8 mouse cellular contexts compared by ENCODE assay signal in genomic region chrX:7898880-7899874, GRCm38 (mm10). TPM values are rescaled to one million over a fixed set of nuclear protein-coding genes. Genes with fewer than 3 reads are reported as not detected.
DNase-seq lines count a peak whose midpoint lies in the region; ATAC-seq and TF ChIP-seq lines count a peak whose summit lies in the region.

Gene Pqbp1, minus strand, starts transcription at chrX:7899269.
Gene Timm17b, plus strand, starts transcription at chrX:7899357.

- H3K9ac ChIP-seq in ES-Bruce4 (ENCODE audit: low read depth, poor library complexity, severe bottlenecking) = peak within 1 kb of the TSS; percentile 72
- peak within 1 kb of the TSS; percentile 72 for H3K9ac ChIP-seq in forebrain, embryonic 13.5 days
- H3K9ac ChIP-seq in liver, postnatal 0 days (replicated peaks) = peak within 1 kb of the TSS; percentile 66
- H3K9ac ChIP-seq in neural tube, embryonic 14.5 days (replicated peaks; ENCODE audit: low read depth, low read length) = peak within 1 kb of the TSS; percentile 62

- no peak for TF ChIP-seq POLR2A in ES-Bruce4 (IDR thresholded peaks at IDR 0.05; ENCODE audit: insufficient read depth, low read length)

- intact Hi-C loops in heart, postnatal 10 days (cut with DNase I) = no loop called here

- DNase-seq in heart, postnatal 10 days = peak; percentile 87 to 91
- peak; percentile 67 for DNase-seq in large intestine, adult 2 months (ENCODE audit: low read depth, low spot score)
- peak; percentile 88 for DNase-seq in liver, postnatal 0 days
- DNase-seq in testis, postnatal 10 days (ENCODE audit: low spot score) = peak; percentile 84

- no peaks in the 10 kb centered on the region for H3K4me1 ChIP-seq in ES-Bruce4 (ENCODE audit: control insufficient read depth, insufficient read depth, low read length)
- H3K4me1 ChIP-seq in forebrain, embryonic 13.5 days = peaks cover 7% of the 10 kb centered on the region
- peaks cover 3% of the 10 kb centered on the region for H3K4me1 ChIP-seq in liver, postnatal 0 days (ENCODE audit: insufficient read depth)
- H3K4me1 ChIP-seq in neural tube, embryonic 14.5 days (ENCODE audit: control insufficient read depth, insufficient read depth, low read length) = peaks cover 6% of the 10 kb centered on the region; the same call in 1 of the 2 replicates

- H3K27me3 ChIP-seq in ES-Bruce4 (ENCODE audit: control insufficient read depth, insufficient read depth, low read length, poor library complexity, severe bottlenecking) = no peaks in the 10 kb centered on the region
- H3K27me3 ChIP-seq in forebrain, embryonic 13.5 days = no peaks in the 10 kb centered on the region
- no peaks in the 10 kb centered on the region for H3K27me3 ChIP-seq in liver, postnatal 0 days (ENCODE audit: insufficient read depth, low read length)
- no peaks in the 10 kb centered on the region for H3K27me3 ChIP-seq in neural tube, embryonic 14.5 days (ENCODE audit: control insufficient read depth, insufficient read depth, low read length)

- no peak for TF ChIP-seq EP300 in ES-Bruce4 (IDR thresholded peaks at IDR 0.05; ENCODE audit: insufficient read depth, low read depth, low read length)
- peak; percentile 55; the same call in 1 of the 2 replicates for TF ChIP-seq EP300 in liver, postnatal 0 days (IDR thresholded peaks at IDR 0.05; ENCODE audit: low read depth)

- ATAC-seq in cerebellum, adult (ENCODE audit: insufficient number of reproducible peaks, low FRiP score, low TSS enrichment) = peak; percentile 99
- ATAC-seq in forebrain, embryonic 13.5 days = peak; percentile 99
- ATAC-seq in liver, postnatal 0 days = peak; percentile 97
- peak; percentile 98 for ATAC-seq in neural tube, embryonic 14.5 days (ENCODE audit: low read depth)

- H3K9me3 ChIP-seq in ES-Bruce4 (replicated peaks; ENCODE audit: control insufficient read depth, insufficient read depth, low read length, poor library complexity, severe bottlenecking) = no peaks in the 10 kb centered on the region
- H3K9me3 ChIP-seq in forebrain, embryonic 13.5 days (replicated peaks) = no peaks in the 10 kb centered on the region
- no peaks in the 10 kb centered on the region for H3K9me3 ChIP-seq in liver, postnatal 0 days (ENCODE audit: low read length)
- H3K9me3 ChIP-seq in neural tube, embryonic 14.5 days (ENCODE audit: control insufficient read depth, low read length) = no peaks in the 10 kb centered on the region

- no peak for TF ChIP-seq CTCF in ES-Bruce4 (IDR thresholded peaks at IDR 0.05; ENCODE audit: low read depth, low read length)
- TF ChIP-seq CTCF in liver, postnatal 0 days (IDR thresholded peaks at IDR 0.05; ENCODE audit: low read depth) = no peak

- 16% methylated on average over 57 of the region's 62 CpGs for WGBS in forebrain, embryonic 13.5 days
- 15% methylated on average over 62 of the region's 62 CpGs for WGBS in large intestine, adult 2 months
- 13% methylated on average over 62 of the region's 62 CpGs for WGBS in liver, postnatal 0 days (ENCODE audit: insufficient replicate concordance)
- 11% methylated on average over 55 of the region's 62 CpGs for WGBS in neural tube, embryonic 14.5 days

- H3K4me3 ChIP-seq in ES-Bruce4 (ENCODE audit: low read depth, low read length) = peak within 1 kb of the TSS; percentile 95
- peak within 1 kb of the TSS; percentile 54 for H3K4me3 ChIP-seq in forebrain, embryonic 13.5 days
- H3K4me3 ChIP-seq in liver, postnatal 0 days (ENCODE audit: low read depth, low read length) = peak within 1 kb of the TSS; percentile 69
- H3K4me3 ChIP-seq in neural tube, embryonic 14.5 days (ENCODE audit: low read depth, low read length) = peak within 1 kb of the TSS; percentile 46

- peak within 1 kb of the TSS; percentile 81; the same call in 1 of the 2 replicates for H3K27ac ChIP-seq in ES-Bruce4 (ENCODE audit: insufficient read depth, low read length)
- H3K27ac ChIP-seq in forebrain, embryonic 13.5 days = peak within 1 kb of the TSS; percentile 78
- H3K27ac ChIP-seq in liver, postnatal 0 days (ENCODE audit: low read depth) = peak within 1 kb of the TSS; percentile 87
- H3K27ac ChIP-seq in neural tube, embryonic 14.5 days (ENCODE audit: low read depth, low read length) = peak within 1 kb of the TSS; percentile 88

- peak within 1 kb of the TSS; percentile 61 for H3K4me2 ChIP-seq in forebrain, embryonic 13.5 days
- H3K4me2 ChIP-seq in liver, postnatal 0 days (ENCODE audit: low read depth, low read length) = peak within 1 kb of the TSS; percentile 74
- peak within 1 kb of the TSS; percentile 53 for H3K4me2 ChIP-seq in neural tube, embryonic 14.5 days (ENCODE audit: low read depth, low read length)

- H3K36me3 ChIP-seq in ES-Bruce4 (ENCODE audit: control insufficient read depth, insufficient read depth, low read length, poor library complexity, severe bottlenecking) = peaks cover 3% of the 10 kb centered on the region; the same call in 1 of the 2 replicates
- H3K36me3 ChIP-seq in forebrain, embryonic 13.5 days (ENCODE audit: poor library complexity, severe bottlenecking) = peaks cover 20% of the 10 kb centered on the region
- no peaks in the 10 kb centered on the region; the same call in 1 of the 2 replicates for H3K36me3 ChIP-seq in liver, postnatal 0 days (replicated peaks; ENCODE audit: insufficient read depth, low read length)
- H3K36me3 ChIP-seq in neural tube, embryonic 14.5 days (ENCODE audit: control insufficient read depth, insufficient read depth, low read length) = 0 out of 2 replicates have a peak, but pooled peaks cover 3% of the 10 kb centered on the region

RNA-seq across cellular contexts. Expression of gene Pqbp1, which starts in this region (rescaled TPM):
- 83.3 and 87.9 TPM in 2 replicates for polyA plus RNA-seq in ES-Bruce4 (2011; ENCODE audit: insufficient read depth, insufficient read length, low read depth, missing spikeins)
- 202 and 206 TPM in 2 replicates for polyA plus RNA-seq in forebrain, embryonic 13.5 days (2015; fragmentation: Nextera tagmentation; extraction: Ambion mirVana)
- total RNA-seq in heart, postnatal 10 days (2021) = 10 to 100 TPM; 33.3 to 33.7 TPM
- polyA plus RNA-seq in large intestine, adult 2 months (2012; rRNA removed) = 38.8 and 48.6 TPM in 2 replicates
- polyA plus RNA-seq in liver, postnatal 0 days (2015; fragmentation: Nextera tagmentation; extraction: Ambion mirVana) = 39.2 and 41.9 TPM in 2 replicates
- polyA plus RNA-seq in neural tube, embryonic 14.5 days (2014; fragmentation: Nextera tagmentation; extraction: Ambion mirVana) = 184 and 191 TPM in 2 replicates

RNA-seq across cellular contexts. Expression of gene Timm17b, which starts in this region (rescaled TPM):
- 41.6 and 44.9 TPM in 2 replicates for polyA plus RNA-seq in ES-Bruce4 (2011; ENCODE audit: insufficient read depth, insufficient read length, low read depth, missing spikeins)
- 168 and 193 TPM in 2 replicates for polyA plus RNA-seq in forebrain, embryonic 13.5 days (2015; fragmentation: Nextera tagmentation; extraction: Ambion mirVana)
- 10 to 100 TPM; 46.4 to 51.2 TPM for total RNA-seq in heart, postnatal 10 days (2021)
- 38.0 and 40.1 TPM in 2 replicates for polyA plus RNA-seq in large intestine, adult 2 months (2012; rRNA removed)
- 117 TPM in 2 replicates for polyA plus RNA-seq in liver, postnatal 0 days (2015; fragmentation: Nextera tagmentation; extraction: Ambion mirVana)
- 146 and 167 TPM in 2 replicates for polyA plus RNA-seq in neural tube, embryonic 14.5 days (2014; fragmentation: Nextera tagmentation; extraction: Ambion mirVana)

Comparison
In these comparisons a context has a peak if more than half of its experiments do, and no peak if none do; other contexts are left out.
1. Peak in every context shown above with its lines: DNase-seq, ATAC-seq, H3K4me3 ChIP-seq and H3K27ac ChIP-seq.